Mouse (Mus musculus) kidney, adult 2 months (tissue): ENCODE data around the gene Gpr107. TPM values are rescaled to one million over a fixed set of nuclear protein-coding genes. Genes with fewer than 3 reads are reported as not detected.
A peak's percentile ranks its signal among the peaks of the same experiment; 100 is the strongest.

Experiments used
- DNase-seq: peaks from one replicate; pipeline ENCODE4 v3.0.0; 2021
- H3K27ac ChIP-seq: fragments of 200-500 bp; 2 replicates; pipeline ENCODE4 v1.5.1; 2012; ENCODE audit warnings: low read depth, low read length, control low read depth, inconsistent platforms; ENCODE audit not compliant: insufficient read depth
- H3K27me3 ChIP-seq: fragments of 200-500 bp; replicated peaks from 2 replicates; pipeline ENCODE4 v1.6.1; 2012; ENCODE audit warnings: mild to moderate bottlenecking, moderate library complexity, low read length, inconsistent platforms; ENCODE audit not compliant: control insufficient read depth, insufficient read depth
- H3K36me3 ChIP-seq: fragments of 200-500 bp; 2 replicates; pipeline ENCODE4 v1.6.1; 2012; ENCODE audit warnings: mild to moderate bottlenecking, moderate library complexity, low read length, inconsistent platforms; ENCODE audit not compliant: control insufficient read depth, insufficient read depth
- H3K4me1 ChIP-seq: fragments of 200-500 bp; 2 replicates; pipeline ENCODE4 v1.6.1; 2011; ENCODE audit warnings: low read length; ENCODE audit not compliant: control insufficient read depth, insufficient read depth
- H3K4me3 ChIP-seq: fragments of 200-500 bp; 2 replicates; pipeline ENCODE4 v1.5.1; 2011; ENCODE audit warnings: mild to moderate bottlenecking, low read depth, low read length, control low read depth; ENCODE audit not compliant: insufficient read depth
- CTCF ChIP-seq: fragments of 200-500 bp; conservative IDR thresholded peaks from 2 replicates; pipeline ENCODE4 v1.5.1; 2011; ENCODE audit warnings: low read depth, mild to moderate bottlenecking, control low read depth, low read length, moderate library complexity, mixed read lengths; ENCODE audit not compliant: insufficient read depth, insufficient read length
- POLR2A ChIP-seq: fragments of 200-500 bp; IDR thresholded peaks from one replicate; pipeline ENCODE4 v1.6.1; 2011; ENCODE audit warnings: low read depth, low read length, control low read depth
- WGBS: fragments of 180-500 bp; shearing (Covaris S2); methylation state at CpG from one replicate; pipeline ENCODE4 v1.1.7; 2018; 5-methylcytosine and 5-hydroxymethylcytosine counted together
- polyA plus RNA-seq: library from polyadenylated mRNA; depleted of rRNA; stranded (reverse); fragments of >200 nt; gene quantifications from 2 replicates; pipeline ENCODE4 v1.2.3, GENCODE M21; 2012

The Gpr107 gene
- polyA plus RNA-seq, 1 experiment, result 22.2 TPM

DNA sequence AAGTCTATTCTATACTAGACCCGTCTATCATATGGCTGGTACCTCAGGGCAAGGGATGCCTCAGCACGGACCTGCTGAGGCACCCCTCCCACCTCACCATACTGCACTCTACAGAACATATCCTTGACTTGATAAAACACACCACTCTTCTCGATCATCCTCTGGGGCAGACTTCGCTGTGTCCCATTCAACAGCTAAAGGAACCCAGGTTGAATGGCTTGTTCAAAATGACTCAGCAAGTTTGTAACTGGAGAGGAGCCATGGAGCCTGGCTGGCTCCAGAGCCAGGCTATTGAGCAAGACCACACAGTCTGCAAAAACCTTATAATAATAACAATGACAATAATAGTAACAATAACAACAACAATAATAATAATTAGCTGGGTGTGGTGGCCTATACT, 24.2 kb upstream of the Gpr107 start:
- Histone ChIP-seq H3K4me1 (peaks cover 11% of the 10 kb centered on the region), H3K27me3 (no peaks in the 10 kb centered on the region), H3K36me3 (no peaks in the 10 kb centered on the region), H3K4me3 (no peak overlapping the region), H3K27ac (no peak overlapping the region)
- 70% methylated on average over 4 of the region's 4 CpGs for WGBS
- TF ChIP-seq POLR2A (no peak), CTCF (no peak)
- DNase-seq, result peak; percentile 62

DNA sequence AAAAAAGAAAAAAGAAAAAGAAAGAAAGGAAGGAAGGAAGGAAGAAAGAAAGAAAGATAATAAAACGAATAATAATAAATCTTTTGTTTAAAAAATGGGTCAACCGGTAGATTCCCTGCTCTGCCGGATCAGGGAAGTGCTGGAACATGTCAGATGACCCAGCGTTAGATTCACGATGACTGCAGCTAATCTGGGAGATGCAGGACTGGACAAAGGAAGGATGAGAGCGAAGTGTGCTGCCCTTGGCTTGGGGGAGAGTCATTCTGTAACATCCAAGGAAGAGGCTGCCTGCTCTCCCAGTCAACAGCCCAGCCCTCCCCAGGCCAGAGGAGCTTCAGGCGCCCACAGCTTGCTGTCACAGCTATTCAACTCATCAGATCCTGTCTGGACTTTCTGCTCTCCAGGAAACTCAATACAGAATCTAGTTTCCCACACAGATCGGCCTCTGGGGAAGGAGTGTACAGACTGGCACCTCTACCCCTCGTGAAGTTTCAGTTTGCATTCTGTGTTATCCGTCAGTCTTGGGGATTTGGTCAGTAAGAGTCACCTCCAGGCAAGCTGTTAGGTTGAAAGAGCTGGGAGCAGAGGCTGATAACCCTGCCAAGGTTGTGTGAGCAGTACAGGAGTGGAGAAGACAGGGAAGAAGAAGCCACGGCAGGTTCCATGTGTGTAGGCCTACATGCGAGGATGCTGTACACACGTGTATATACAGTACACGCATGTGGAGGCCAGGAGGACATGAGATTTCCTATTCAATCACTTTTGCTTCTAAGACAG, 22.2 kb upstream of the Gpr107 start:
- Histone ChIP-seq H3K27ac (no peak overlapping the region), H3K27me3 (no peaks in the 10 kb centered on the region), H3K36me3 (no peaks in the 10 kb centered on the region), H3K4me3 (no peak overlapping the region), H3K4me1 (peaks cover 11% of the 10 kb centered on the region)
- TF ChIP-seq POLR2A, result no peak
- TF ChIP-seq CTCF, result no peak
- WGBS, result 70% methylated on average over 14 of the region's 14 CpGs
- no peak for DNase-seq

DNA sequence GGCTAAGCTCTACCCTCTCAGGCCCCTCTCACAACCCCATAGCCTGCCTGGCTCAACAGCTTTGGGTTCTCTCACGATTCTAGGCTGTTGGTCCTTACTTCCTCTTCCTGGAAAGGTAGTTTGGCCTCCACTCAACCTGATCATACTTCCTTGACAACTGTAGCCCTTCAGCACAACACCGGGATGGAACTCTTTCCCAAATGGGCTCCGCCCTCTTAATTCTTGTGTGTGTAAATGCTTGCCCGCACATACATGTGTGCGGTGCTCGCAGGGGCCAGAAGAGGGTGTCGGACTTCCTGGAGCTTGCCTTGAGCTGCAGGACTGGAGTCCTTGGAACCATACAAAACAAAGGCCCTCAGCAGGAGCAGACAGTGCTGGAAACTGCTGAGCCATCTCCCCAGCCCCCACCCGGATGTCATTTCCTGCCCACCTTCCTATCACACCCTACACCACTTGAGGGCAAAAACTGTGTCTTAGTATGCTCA, 21.3 kb upstream of the Gpr107 start:
- Histone ChIP-seq H3K27me3 (no peaks in the 10 kb centered on the region), H3K4me3 (no peak overlapping the region), H3K4me1 (peaks cover 14% of the 10 kb centered on the region), H3K36me3 (no peaks in the 10 kb centered on the region), H3K27ac (no peak overlapping the region)
- DNase-seq, result peak; percentile 56
- TF ChIP-seq POLR2A (no peak), CTCF (no peak)
- 59% methylated on average over 8 of the region's 8 CpGs for WGBS

DNA sequence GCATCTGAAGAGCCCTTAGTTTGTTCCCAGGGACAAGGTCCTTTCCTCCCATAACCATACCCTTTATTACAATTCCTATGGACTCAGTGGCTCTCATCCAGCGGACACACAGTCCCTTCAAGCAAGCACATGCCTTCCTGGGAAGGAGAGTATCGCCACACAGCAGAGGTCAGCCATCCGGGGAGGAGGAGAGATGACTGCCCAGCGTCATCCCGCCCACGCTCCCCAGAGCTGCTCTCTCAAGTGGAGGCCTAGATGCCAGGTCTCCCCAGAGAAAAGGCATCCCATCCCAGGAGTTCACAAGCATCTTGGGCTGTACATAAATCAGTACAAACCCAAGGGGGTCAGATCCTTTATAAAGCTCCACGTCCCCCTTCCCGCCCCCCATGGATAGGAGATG, 19.4 kb upstream of the Gpr107 start:
- Histone ChIP-seq H3K36me3 (no peaks in the 10 kb centered on the region), H3K27ac (no peak overlapping the region), H3K4me1 (peaks cover 17% of the 10 kb centered on the region), H3K27me3 (no peaks in the 10 kb centered on the region), H3K4me3 (no peak overlapping the region)
- TF ChIP-seq POLR2A, result no peak
- TF ChIP-seq CTCF, result no peak
- DNase-seq, result no peak
- WGBS, result 54% methylated on average over 8 of the region's 8 CpGs

DNA sequence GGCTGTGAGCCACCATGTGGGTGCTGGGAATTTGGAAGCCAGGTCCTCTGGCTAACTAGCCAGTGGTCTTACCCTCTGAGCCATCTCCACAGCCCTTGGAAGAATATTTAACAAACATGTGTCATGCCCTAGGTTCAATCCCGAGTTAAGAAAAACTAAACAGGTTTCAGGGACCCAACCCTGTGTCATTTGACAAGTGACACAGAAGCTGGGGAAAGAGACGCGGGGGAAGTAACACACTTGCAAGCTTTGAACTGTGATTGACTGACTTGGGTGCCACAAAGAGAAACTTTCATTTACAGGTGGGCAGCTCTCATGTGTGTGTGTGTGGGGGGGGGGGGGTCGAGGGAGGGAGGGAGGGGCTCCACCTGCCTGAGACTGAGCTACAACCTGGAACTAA, 18.1 kb upstream of the Gpr107 start:
- WGBS, result 55% methylated on average over 4 of the region's 4 CpGs
- Histone ChIP-seq H3K4me1 (peaks cover 17% of the 10 kb centered on the region), H3K4me3 (no peak overlapping the region), H3K27me3 (no peaks in the 10 kb centered on the region), H3K27ac (no peak overlapping the region), H3K36me3 (no peaks in the 10 kb centered on the region)
- TF ChIP-seq POLR2A (no peak), CTCF (no peak)
- no peak for DNase-seq

DNA sequence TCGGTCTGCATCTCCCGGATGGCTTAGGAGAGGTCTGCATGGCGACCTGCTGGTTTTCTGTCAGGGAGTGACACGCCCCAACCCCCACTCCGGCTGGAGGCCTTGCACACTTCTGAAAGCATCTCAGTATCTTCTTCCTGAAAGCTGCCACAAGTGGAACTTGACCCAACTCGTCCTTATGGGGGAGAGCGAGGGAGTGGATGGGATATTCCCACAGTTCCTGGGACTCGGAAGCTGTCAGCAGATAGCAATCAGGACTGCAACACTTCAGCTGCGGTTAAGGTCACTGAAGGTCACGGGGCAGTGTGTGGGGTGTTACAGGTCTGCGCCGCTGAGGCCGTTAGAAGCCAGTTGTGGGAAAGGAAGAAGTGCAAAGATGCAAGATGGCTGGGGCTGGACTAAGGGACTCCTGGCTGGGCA, 16.6 kb upstream of the Gpr107 start:
- peaks cover 17% of the 10 kb centered on the region for H3K4me1 ChIP-seq
- DNase-seq, result no peak

DNA sequence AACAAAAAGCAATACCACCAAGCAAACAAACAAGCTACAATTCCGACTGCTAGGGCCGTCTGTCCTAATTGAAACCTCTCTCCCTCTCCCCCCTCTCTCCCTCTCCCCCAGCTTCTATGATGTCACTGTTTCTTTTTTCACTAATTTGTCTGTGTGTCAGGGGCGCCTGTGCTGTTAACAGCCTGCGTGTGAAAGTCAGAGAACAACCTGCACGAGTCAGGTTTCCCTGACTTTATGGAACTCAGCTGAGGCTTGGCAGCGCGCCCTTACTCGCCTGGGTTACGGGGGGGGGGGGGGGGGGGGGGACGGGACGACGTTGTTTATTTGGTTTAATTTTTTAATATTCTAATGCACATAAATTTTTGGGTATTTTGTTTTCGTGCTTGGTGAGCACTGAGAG, 15.8 kb upstream of the Gpr107 start:
- no peak for TF ChIP-seq CTCF
- TF ChIP-seq POLR2A, result no peak
- Histone ChIP-seq H3K4me3 (no peak overlapping the region), H3K27ac (no peak overlapping the region), H3K36me3 (no peaks in the 10 kb centered on the region), H3K4me1 (peaks cover 17% of the 10 kb centered on the region), H3K27me3 (no peaks in the 10 kb centered on the region)
- WGBS, result 27% methylated on average over 13 of the region's 13 CpGs
- no peak for DNase-seq

More for the DNA sequence above, 16.6 kb upstream of the Gpr107 start:
- Histone ChIP-seq H3K27ac (no peak overlapping the region), H3K27me3 (no peaks in the 10 kb centered on the region), H3K36me3 (no peaks in the 10 kb centered on the region), H3K4me3 (no peak overlapping the region)
- WGBS, result 62% methylated on average over 13 of the region's 13 CpGs
- TF ChIP-seq POLR2A (no peak), CTCF (no peak)

DNA sequence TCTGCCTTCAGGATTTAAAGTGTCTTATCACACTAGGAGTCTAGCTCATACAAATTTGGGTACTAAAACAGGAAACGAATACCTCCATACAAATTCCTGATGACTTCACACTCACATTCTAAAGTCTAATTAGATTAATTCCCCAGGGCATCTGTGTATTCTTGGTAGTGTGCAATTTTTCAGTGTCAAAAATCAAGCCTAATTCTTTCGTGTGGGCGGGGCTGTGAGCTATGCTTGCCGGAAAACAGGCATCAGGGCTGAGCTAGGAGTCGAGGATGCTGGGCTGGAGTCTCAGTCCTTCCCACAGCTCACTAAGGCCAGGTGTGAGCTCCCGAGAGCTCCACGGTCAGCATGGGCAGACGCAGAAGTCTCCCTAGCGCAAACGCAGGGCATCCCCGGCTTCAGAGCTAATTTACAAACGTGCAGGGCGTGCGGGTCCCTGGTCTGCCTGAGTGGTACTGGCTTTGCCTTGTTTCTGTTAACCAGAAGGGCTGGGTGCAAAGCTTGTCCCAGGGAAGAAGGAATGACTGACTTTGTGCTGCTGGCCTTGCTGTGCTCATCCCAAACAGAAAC, 15.0 kb upstream of the Gpr107 start:
- H3K36me3 ChIP-seq, result no peaks in the 10 kb centered on the region
- H3K27ac ChIP-seq, result no peak overlapping the region; the same call in 1 of the 2 replicates
- DNase-seq, result no peak
- peaks cover 17% of the 10 kb centered on the region for H3K4me1 ChIP-seq
- H3K27me3 ChIP-seq, result no peaks in the 10 kb centered on the region
- no peak overlapping the region for H3K4me3 ChIP-seq
- TF ChIP-seq CTCF (no peak), POLR2A (no peak)
- 67% methylated on average over 14 of the region's 14 CpGs for whole genome bisulfite sequencing
